Mouse (Mus musculus) lung, postnatal 0 days (tissue): ENCODE measurements around the gene D16Ertd472e.

ENCODE experiments used
- CTCF ChIP-seq: IDR thresholded peaks from 2 replicates; pipeline ENCODE4 v1.5.1; 2016; ENCODE audit warnings: antibody characterized with exemption, mild to moderate bottlenecking
- EP300 ChIP-seq: IDR thresholded peaks from 2 replicates; pipeline ENCODE4 v1.6.1; 2016; ENCODE audit warnings: antibody characterized with exemption, mild to moderate bottlenecking, control low read depth

DNA sequence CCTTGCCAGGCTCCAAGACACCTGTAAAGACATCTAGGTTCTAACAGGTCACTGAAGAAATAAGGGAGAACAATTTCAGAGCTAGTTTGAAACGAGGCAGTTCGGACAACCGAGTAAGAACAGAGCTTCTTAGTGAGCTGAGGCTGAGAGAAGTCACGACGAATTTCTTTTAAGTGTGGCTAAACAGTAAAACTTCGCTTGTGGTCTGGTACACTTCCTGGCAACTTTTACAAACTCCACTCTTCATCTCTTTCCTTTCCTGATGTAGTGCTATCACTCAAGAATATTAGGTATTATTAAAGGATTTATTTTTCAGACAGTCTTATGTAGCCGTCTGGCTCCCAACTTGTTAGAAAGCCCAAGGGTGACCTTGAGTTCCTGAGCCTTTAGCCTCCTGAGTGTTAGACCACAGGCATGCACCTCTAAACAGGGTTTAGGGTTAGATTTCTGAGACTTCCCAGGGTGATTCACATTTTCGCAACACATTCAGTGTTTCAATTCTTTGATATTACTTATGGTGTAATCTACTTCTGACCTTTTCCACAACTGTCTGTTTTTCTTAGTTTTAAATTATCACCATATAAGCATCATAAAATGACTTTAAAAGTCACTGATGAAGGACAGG is 38.6 kb downstream of the D16Ertd472e start:
- TF ChIP-seq CTCF = no peak
- TF ChIP-seq EP300 = no peak
